Mouse (Mus musculus) intestine, embryonic 14.5 days (tissue): ENCODE measurements around the gene Mpv17l2. TPM values are rescaled to one million over a fixed set of nuclear protein-coding genes. Genes with fewer than 3 reads are reported as not detected.

Source experiments
- ATAC-seq: fragments of 200-750 bp; cut with Nextera tagmentation; replicated peaks from 2 replicates; pipeline ENCODE4 v1.8.0; 2017; ENCODE audit warnings: low read depth, moderate number of reproducible peaks, moderate TSS enrichment, moderate library complexity; ENCODE audit not compliant: low FRiP score, low TSS enrichment
- DNase-seq: peaks from one replicate; pipeline ENCODE4 v3.0.0-alpha.2; 2018; ENCODE audit warnings: low spot score
- H3K27ac ChIP-seq: fragments of 300-500 bp; sonication (generic); 2 replicates; pipeline ENCODE4 v1.5.1; 2014; ENCODE audit warnings: low read depth, mild to moderate bottlenecking, control low read depth
- H3K27me3 ChIP-seq: fragments of 300-500 bp; sonication (generic); replicated peaks from 2 replicates; pipeline ENCODE4 v1.6.1; 2014; ENCODE audit warnings: low read length, control low read depth; ENCODE audit not compliant: control insufficient read depth, insufficient read depth
- H3K36me3 ChIP-seq: fragments of 300-500 bp; sonication (generic); 2 replicates; pipeline ENCODE4 v1.6.1; 2014; ENCODE audit warnings: low read length, control low read depth; ENCODE audit not compliant: control insufficient read depth, insufficient read depth
- H3K4me1 ChIP-seq: fragments of 300-500 bp; sonication (generic); replicated peaks from 2 replicates; pipeline ENCODE4 v1.6.1; 2014; ENCODE audit warnings: low read length, control low read depth, mixed read lengths; ENCODE audit not compliant: control insufficient read depth, insufficient read depth
- H3K4me2 ChIP-seq: fragments of 300-500 bp; sonication (generic); 2 replicates; pipeline ENCODE4 v1.6.1; 2014; ENCODE audit warnings: low read length
- H3K4me3 ChIP-seq: fragments of 300-500 bp; sonication (generic); 2 replicates; pipeline ENCODE4 v1.5.1; 2014; ENCODE audit warnings: low read depth, low read length, control low read depth, mixed read lengths
- H3K9ac ChIP-seq: fragments of 300-500 bp; sonication (generic); 2 replicates; pipeline ENCODE4 v1.6.1; 2014; ENCODE audit warnings: mild to moderate bottlenecking, low read length
- H3K9me3 ChIP-seq: fragments of 300-500 bp; sonication (generic); 2 replicates; pipeline ENCODE4 v1.6.1; 2016; ENCODE audit warnings: low read length, control low read depth; ENCODE audit not compliant: control insufficient read depth
- WGBS: fragments of 180-500 bp; shearing (Covaris S2); extraction: QIAGEN DNeasy Blood & Tissue Kit; methylation state at CpG from one replicate; pipeline ENCODE4 v1.1.7; 2014; 5-methylcytosine and 5-hydroxymethylcytosine counted together
- polyA plus RNA-seq: library from polyadenylated mRNA; unstranded; fragments of >200 nt; fragmentation: Nextera tagmentation; extraction: Ambion mirVana; gene quantifications from 2 replicates; pipeline ENCODE4 v1.2.1, GENCODE M21; 2014

Mpv17l2 gene
- polyA plus RNA-seq, 1 experiment from 2014 or later = 59.9 TPM

GRCm38 (mm10) chr8:70758616-70759561, 1.9 kb downstream of the Mpv17l2 start:
- 69% methylated on average over 19 of the region's 19 CpGs for WGBS
- H3K27me3 ChIP-seq = no peaks in the 10 kb centered on the region
- H3K36me3 ChIP-seq = peaks cover 36% of the 10 kb centered on the region
- H3K9ac ChIP-seq = no peak overlapping the region
- no peak for ATAC-seq
- H3K4me1 ChIP-seq = peaks cover 23% of the 10 kb centered on the region
- DNase-seq = no peak
- no peaks in the 10 kb centered on the region for H3K9me3 ChIP-seq
- no peak overlapping the region for H3K27ac ChIP-seq
- no peak overlapping the region for H3K4me3 ChIP-seq
- no peak overlapping the region for H3K4me2 ChIP-seq

GRCm38 (mm10) chr8:70758308-70758615, 2.5 kb downstream of the Mpv17l2 start:
- H3K27me3 ChIP-seq = no peaks in the 10 kb centered on the region
- H3K9ac ChIP-seq = no peak overlapping the region
- H3K4me3 ChIP-seq = no peak overlapping the region
- DNase-seq (no peak), ATAC-seq (no peak)
- H3K4me1 ChIP-seq = peaks cover 27% of the 10 kb centered on the region
- H3K36me3 ChIP-seq = peaks cover 36% of the 10 kb centered on the region
- H3K9me3 ChIP-seq = no peaks in the 10 kb centered on the region
- no peak overlapping the region for H3K4me2 ChIP-seq
- 88% methylated on average over 7 of the region's 7 CpGs for WGBS
- H3K27ac ChIP-seq = no peak overlapping the region

- H3K9ac ChIP-seq = no peak overlapping the region
- no peaks in the 10 kb centered on the region for H3K9me3 ChIP-seq
- ATAC-seq (no peak), DNase-seq (no peak)
- H3K4me3 ChIP-seq = no peak overlapping the region
- H3K4me1 ChIP-seq = peaks cover 32% of the 10 kb centered on the region
- no peak overlapping the region for H3K27ac ChIP-seq
- no peaks in the 10 kb centered on the region for H3K27me3 ChIP-seq
- peaks cover 31% of the 10 kb centered on the region for H3K36me3 ChIP-seq
- no peak overlapping the region for H3K4me2 ChIP-seq
- 75% methylated on average over 22 of the region's 22 CpGs for WGBS
Measured at GRCm38 (mm10) chr8:70757523-70758307, 3.0 kb downstream of the Mpv17l2 start.

- Histone ChIP-seq H3K36me3 (peaks cover 27% of the 10 kb centered on the region), H3K27me3 (no peaks in the 10 kb centered on the region), H3K9ac (no peak overlapping the region), H3K4me2 (no peak overlapping the region), H3K4me3 (no peak overlapping the region), H3K27ac (no peak overlapping the region), H3K9me3 (no peaks in the 10 kb centered on the region), H3K4me1 (peaks cover 36% of the 10 kb centered on the region)
- ATAC-seq = no peak
- DNase-seq = no peak
- WGBS = 94% methylated on average over 6 of the region's 6 CpGs
Measured at GRCm38 (mm10) chr8:70756476-70757040, 4.2 kb downstream of the Mpv17l2 start.

GRCm38 (mm10) chr8:70755661-70756475, 4.9 kb downstream of the Mpv17l2 start:
- ATAC-seq = no peak
- Histone ChIP-seq H3K27ac (no peak overlapping the region), H3K36me3 (peaks cover 27% of the 10 kb centered on the region), H3K4me1 (peaks cover 32% of the 10 kb centered on the region), H3K4me2 (peak overlapping the region; percentile 98), H3K4me3 (peak overlapping the region; percentile 76; the same call in 1 of the 2 replicates), H3K9me3 (no peaks in the 10 kb centered on the region), H3K27me3 (no peaks in the 10 kb centered on the region), H3K9ac (peak overlapping the region; percentile 71; the same call in 1 of the 2 replicates)
- no peak for DNase-seq
- 85% methylated on average over 24 of the region's 24 CpGs for WGBS

GRCm38 (mm10) chr8:70754871-70755660, 5.7 kb downstream of the Mpv17l2 start:
- peaks cover 28% of the 10 kb centered on the region for H3K4me1 ChIP-seq
- peaks cover 27% of the 10 kb centered on the region for H3K36me3 ChIP-seq
- no peaks in the 10 kb centered on the region for H3K27me3 ChIP-seq
- H3K27ac ChIP-seq = peak overlapping the region; percentile 43; the same call in 1 of the 2 replicates
- H3K9me3 ChIP-seq = no peaks in the 10 kb centered on the region
- 11% methylated on average over 50 of the region's 50 CpGs for WGBS
- peak overlapping the region; percentile 71 for H3K9ac ChIP-seq
- DNase-seq (no peak), ATAC-seq (peak; percentile 29)
- H3K4me3 ChIP-seq = peak overlapping the region; percentile 76
- peak overlapping the region; percentile 98 for H3K4me2 ChIP-seq

GRCm38 (mm10) chr8:70754043-70754870, 6.5 kb downstream of the Mpv17l2 start, which contains the start of gene Rab3a:
Gene Rab3a (plus strand): TSS chr8:70754679.
- Histone ChIP-seq H3K36me3 (peaks cover 27% of the 10 kb centered on the region), H3K9ac (peak within 1 kb of the TSS; percentile 71), H3K4me2 (peak within 1 kb of the TSS; percentile 98), H3K9me3 (no peaks in the 10 kb centered on the region), H3K27me3 (no peaks in the 10 kb centered on the region), H3K4me1 (peaks cover 25% of the 10 kb centered on the region), H3K4me3 (peak within 1 kb of the TSS; percentile 76), H3K27ac (peak within 1 kb of the TSS; percentile 79)
- peak; percentile 96 for DNase-seq
- ATAC-seq = peak; percentile 96
- 7% methylated on average over 37 of the region's 37 CpGs for WGBS
